Mouse (Mus musculus) neural tube, embryonic 10.5 days (tissue): ENCODE data around the gene Mlx.

Experiments used
- DNase-seq: peaks from one replicate; pipeline ENCODE4 v3.0.0-alpha.2; 2017; ENCODE audit warnings: low spot score; ENCODE audit errors: extremely low spot score

Mlx gene

DNA sequence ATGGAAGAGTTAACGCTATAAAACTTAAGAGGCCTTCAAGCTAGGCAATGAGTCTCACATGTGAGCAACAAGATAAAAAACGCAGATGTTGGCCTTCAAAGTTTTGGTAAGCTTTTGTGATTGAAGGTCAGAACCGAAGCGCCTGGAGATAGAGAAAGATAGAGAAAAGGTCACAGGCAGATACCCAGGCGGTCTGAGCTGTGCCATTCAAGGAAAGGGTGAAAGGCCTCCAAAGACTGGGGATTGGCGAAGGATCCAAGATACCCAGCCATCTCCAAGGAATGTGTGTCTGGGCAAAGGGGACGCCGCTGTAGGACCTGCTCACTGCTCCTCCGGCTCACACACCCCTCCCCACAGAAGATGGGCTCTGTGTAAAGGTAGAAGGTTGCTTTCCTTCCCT is 22.1 kb upstream of the Mlx start:
- DNase-seq = no peak

DNA sequence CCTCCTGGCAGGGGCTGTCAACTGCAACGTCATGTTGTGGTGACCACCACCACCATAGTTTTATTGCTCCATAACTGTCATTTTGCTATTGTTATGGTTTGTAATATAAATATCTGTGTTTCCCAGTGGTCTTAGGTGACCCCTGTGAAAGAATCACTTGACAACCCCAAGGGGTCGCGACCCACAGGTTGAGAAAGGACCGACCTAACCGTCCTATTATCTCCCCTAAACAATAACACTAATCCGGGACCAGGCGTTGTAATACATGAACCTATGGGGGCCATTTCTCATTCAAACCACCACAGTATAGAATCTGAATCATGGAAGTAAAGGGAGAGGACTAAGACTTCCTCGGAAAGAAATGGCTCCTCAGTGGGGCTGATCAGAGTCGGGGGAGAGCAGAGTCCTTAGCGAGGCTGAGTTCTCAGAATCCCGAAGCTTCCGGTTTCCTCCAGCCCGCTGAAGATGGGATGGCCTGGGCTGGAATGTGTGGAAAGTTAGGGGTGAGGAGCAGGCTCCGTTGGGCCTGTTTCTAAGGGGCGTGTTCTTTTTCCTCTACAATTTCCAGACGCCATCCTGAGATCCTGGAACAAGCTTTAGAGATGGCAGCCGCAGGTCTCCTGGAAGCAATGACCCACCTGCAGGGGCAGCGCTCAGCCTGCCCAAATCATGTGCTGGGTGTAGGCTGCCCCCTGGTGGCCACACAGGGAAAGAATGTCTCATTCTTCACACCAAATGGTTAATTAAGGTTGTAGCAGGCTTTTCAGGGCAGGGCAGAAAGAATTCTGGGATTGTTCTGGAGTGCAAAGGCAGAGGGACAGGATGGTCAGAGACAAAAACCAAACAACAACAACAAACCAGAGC is 20.3 kb upstream of the Mlx start:
- DNase-seq = peak; percentile 93

DNA sequence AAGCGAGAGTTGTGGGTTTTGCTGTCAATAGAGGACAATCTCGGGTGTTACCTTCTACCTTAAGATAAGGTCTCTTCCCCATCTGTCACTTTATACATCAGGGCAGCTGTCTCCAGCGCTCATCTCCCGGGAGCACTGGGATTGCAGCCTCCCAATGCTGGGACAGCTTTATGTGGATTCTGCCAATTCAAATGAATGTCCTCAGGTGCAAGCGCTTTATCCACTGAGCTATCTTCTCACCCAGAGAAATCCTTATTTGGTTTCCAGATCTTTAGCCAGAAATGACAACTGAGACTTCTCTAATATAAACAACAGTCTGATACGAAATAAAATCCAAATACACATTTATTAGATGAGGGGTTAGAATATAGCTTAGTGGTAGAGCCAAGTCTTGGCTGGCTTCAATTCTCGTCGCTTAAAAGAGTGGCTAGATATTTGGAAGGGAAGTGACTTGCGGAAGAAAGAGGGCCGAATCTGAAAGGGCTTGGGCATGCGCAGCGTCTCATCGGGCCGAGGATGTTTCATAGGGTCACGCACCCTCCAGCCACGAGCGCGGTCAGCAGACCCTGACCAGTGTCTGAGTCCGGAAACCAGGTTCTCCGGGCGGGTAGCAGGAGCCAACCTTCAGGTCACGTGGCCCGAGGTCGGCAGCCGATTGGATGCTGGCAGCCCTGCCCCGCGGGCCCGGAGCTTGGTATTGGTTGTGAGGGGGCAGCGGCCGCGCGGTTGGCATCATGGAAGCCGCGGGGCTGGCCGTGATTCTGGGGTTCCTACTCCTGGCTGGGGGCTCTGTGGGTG is 17.5 kb upstream of the Mlx start, which contains the start of gene Naglu:
Gene Naglu, plus strand, starts transcription at position 622 of the 798 bp plus-strand sequence.
- DNase-seq = peak; percentile 95

DNA sequence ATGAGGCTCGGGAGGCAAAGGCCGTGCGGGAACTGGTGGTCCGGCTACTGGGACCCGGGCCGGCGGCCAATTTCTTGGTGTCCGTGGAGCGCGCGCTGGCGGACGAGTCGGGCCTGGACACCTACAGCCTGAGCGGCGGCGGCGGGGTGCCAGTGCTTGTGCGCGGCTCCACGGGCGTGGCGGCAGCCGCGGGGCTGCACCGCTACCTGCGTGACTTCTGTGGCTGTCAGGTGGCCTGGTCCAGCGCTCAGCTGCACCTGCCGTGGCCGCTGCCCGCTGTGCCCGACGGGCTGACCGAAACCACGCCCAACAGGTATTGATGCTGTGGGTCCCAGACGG is 16.9 kb upstream of the Mlx start:
- DNase-seq = no peak

DNA sequence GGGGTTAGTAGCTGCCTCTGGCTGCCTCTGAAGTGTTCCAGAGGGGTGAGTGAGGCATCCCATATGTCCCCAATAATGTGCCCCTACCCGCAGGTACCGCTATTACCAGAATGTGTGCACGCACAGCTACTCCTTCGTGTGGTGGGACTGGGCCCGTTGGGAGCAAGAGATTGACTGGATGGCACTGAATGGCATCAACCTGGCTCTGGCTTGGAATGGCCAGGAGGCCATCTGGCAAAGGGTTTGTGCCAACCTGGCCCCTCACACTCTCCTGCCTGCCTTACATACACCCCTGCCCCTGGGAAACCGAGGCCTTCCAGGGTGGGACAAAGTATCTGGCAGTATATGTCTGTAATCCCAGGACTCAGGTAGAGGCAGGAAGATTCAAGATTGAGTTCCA is 16.1 kb upstream of the Mlx start:
- DNase-seq = no peak

DNA sequence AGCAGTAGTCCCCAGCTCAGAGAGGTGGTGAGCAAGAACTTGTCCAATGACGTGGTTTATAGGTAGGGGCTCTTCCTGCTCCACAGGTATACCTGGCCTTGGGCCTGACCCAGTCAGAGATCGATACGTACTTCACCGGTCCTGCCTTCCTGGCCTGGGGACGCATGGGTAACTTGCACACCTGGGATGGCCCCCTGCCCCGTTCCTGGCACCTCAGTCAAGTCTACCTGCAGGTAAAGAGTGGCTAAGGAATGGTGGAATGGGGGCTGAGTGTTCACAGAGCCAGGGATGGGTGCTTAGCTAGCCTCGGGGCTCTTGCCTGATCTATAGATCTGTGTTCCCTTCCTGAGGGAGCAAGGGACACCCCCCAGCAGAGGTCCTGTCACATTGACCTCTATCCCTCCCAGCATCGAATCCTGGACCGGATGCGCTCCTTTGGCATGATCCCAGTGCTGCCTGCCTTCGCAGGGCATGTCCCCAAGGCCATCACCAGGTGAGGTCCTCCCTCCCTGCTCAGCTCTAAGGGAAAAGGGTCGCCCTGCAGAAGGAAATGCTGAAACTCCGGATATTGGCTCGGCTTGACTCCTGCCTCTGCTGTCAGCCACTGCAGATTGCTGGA is 15.2 kb upstream of the Mlx start:
- no peak for DNase-seq

DNA sequence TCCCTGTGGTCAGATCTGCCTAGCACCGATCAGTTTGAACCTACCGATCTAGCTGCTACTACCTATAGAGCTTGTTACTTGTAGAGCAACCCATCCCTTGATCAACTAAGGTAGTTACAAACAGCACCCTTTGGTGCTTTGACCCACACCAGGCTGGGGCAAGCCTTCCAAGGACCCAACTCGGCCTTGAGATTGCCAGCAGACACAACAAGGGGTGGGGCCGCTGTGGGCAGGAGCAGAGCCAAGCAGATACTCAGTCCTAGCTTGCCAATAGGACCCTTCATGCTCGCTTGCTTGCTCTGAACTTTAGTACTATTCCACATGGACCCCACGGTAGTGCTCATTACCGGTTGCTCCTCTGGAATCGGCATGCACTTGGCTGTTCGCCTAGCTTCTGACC is 9.0 kb upstream of the Mlx start, which contains the start of gene Hsd17b1:
Gene Hsd17b1, plus strand, starts transcription at position 291 of the 400 bp plus-strand sequence.
- no peak for DNase-seq

DNA sequence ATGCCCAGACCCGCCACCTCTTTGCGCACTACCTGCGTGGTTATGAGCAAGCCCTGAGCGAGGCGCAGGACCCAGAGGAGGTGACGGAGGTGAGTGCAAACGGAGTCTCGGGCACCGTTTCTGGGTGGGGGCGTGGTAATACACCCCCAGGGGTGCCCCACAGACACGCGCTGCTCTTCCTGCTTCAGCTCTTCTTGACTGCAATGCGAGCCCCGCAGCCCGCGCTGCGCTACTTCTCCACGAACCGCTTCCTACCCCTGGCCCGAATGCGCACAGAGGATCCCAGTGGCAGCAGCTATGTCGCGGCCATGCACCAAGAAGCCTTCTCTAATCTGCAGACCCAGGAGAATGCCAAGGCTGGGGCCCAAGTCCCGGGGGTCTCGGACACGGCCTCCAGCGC is 7.3 kb upstream of the Mlx start:
- DNase-seq = no peak

DNA sequence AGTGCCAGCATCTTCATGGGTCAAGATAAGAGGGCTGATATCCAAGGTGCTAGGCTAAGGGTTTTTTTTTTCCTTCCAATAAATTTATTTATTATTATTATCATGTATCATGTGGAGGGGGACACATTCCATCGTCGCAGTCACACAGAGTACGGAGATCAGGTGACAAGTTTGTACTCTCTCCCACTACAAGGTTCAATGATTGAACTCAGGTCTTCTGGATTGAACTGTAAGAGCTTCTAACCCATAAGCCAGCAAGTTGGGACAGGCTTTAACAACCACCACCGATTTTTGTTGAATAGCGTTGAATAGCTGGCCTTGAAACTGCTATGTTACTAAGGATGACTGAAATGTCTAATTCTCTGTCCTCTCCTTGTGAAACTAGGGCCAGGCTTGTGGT is 6.7 kb upstream of the Mlx start:
- no peak for DNase-seq

DNA sequence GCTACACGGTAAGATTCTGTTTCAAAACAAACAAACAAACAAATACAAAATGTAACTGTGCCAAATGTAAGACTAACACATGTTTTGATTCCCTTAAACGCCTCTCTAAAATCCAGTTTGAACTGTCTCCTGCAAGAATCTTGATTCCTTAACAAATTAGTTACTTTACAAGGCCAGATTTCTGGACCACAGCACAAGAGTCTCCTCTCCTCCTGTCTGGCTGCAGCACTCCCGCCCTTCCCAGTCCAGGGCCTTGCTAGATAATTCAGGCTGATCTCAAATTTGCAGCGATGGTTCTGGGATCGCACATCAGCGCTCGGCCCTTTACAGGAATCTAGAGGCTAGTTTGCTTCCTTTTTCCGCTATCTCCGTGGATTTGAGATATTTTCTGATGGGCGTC is 5.4 kb upstream of the Mlx start:
- no peak for DNase-seq

DNA sequence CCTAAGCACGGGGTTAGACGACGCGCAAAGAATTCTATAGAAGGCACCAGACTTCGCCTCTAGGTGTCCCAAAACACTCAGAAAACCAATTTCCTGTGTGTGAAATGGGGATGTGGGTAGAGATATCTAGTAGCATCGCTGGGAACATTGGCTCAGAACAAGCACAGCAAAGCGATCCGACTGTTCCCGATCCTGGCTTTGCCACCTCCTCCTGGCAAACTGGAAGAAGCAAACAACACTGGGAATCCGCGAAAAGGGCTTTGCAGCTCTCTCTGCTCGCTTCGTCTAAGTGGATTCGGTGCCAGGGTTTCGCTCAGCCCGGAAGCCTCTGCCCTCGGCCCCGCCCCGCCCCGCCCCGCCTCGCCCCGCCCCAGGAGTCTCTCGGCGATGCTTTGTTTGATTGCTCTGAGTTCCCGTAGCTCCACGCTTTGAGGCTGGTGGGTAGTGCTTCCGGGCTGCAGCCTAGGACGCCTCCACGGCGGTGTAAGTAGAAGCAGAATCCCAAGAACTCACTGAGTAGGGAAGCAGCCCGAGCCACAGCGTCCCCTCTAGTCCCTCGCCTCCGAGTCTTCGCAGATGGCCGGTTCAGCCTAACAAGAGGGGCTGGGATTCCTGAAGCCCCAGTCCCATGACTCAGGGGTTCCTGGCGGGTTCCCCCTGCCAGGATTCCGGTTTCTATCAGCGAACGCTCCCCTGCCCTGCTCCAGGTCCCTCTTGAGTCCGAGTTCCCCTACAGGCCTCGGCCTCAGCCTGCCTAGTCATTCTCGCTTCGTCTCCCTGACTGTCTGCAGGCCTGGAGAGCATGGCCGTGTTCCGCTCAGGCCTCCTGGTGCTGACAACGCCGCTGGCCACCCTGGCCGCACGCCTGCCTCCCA is 4.6 kb upstream of the Mlx start, which contains the start of gene Coasy:
Gene Coasy, plus strand, starts transcription at position 358 of the 875 bp plus-strand sequence.
- peak; percentile 95 for DNase-seq

DNA sequence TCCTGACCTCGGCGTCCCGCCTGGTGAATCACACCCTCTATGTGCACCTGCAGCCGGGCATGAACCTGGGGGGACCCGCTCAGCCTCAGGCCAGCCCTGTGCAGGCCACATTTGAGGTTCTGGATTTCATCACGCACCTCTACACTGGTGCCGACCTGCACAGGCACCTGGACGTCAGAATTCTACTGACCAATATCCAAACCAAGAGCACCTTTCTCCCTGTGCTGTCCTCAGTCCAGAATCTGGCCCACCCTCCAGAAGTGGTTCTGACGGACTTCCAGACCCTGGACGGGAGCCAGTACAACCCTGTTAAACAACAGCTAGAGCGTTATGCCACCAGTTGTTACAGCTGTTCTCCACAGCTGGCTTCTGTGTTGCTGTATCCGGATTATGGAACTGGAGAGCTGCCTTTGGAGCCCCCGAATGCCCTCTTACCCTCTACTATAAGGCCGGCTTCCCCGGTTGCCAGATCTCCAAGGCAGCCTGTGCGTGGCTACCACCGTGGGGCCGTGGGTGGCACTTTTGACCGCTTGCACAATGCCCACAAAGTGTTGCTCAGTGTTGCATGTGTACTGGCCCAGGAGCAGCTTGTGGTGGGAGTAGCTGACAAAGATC is 3.9 kb upstream of the Mlx start:
- DNase-seq = no peak

DNA sequence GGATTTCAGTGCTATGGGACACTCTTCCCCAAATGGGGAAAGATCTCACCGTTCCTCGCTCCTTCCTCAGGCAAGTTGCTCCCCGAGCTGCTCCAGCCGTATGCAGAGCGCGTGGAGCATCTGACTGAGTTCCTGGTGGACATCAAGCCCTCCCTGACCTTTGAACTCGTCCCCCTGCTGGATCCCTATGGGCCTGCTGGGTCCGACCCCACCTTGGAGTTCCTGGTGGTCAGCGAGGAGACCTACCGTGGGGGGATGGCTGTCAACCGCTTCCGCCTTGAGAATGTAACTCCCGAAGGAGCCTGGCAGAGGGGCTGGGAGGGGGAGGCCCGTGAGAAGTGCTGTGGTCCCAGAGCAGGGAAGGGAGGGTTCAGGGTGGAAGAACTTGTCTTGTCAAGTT is 2.8 kb upstream of the Mlx start:
- DNase-seq = no peak

DNA sequence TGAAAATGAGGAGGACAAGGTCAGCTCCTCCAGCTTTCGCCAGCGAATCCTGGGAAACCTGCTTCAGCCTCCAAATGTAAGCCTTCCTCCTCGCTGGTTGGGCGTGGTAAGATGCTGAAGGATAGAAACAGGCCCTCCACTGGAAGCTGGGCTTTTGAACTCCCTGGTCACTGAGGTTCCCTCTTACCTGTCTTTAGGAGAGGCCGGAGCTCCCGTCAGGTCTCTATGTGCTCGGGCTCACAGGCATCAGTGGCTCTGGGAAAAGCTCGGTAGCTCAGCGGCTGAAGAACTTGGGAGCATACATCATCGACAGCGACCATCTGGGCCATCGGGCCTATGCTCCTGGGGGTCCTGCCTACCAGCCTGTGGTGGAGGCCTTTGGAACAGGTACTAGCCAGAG is 2.3 kb upstream of the Mlx start:
- no peak for DNase-seq

DNA sequence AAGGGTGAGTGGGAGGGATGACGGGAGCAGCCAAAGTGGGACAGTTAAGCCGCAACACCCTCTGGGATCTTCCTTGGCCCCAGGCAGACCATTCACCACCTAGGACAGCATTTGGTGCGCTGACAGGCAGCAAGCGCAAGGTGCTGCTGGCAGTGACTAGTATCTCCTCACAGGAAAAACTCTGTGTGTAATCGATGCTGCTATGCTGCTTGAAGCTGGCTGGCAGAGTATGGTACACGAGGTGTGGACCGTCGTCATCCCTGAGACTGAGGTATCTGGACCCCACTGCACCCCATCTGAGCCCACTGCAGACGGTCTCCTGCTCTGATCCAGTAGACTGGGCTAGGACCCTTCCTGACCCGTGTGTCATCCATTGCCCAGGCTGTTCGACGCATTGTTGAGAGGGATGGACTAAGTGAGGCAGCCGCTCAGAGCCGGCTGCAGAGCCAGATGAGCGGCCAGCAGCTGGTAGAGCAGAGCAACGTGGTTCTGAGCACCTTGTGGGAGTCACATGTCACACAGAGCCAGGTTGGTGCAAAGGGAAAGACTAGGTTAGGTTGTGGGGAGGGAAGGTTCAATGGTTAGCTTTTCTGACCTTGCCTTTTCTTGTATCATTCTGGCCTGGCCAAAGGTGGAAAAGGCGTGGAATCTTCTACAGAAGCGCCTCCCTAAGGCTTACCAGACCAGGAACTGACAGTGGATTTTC is 1.3 kb upstream of the Mlx start:
- DNase-seq = no peak

DNA sequence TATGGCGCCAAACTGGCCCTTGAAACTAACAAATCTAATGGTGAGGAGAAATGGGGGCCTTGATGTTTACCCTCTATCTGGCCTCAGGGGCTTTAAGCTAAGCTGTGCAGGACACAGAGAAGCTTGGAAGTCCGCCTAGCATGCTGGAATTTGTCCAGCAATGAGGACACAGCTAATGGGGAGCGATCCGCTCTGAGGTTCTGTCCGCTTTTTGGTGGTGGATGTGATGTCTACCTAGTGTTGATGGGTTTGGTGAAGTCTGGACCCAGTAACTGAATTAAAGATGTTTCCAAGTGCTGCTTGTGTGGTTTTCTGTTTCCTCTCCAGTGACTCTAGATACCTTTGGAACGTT is 778 bp upstream of the Mlx start:
- no peak for DNase-seq

DNA sequence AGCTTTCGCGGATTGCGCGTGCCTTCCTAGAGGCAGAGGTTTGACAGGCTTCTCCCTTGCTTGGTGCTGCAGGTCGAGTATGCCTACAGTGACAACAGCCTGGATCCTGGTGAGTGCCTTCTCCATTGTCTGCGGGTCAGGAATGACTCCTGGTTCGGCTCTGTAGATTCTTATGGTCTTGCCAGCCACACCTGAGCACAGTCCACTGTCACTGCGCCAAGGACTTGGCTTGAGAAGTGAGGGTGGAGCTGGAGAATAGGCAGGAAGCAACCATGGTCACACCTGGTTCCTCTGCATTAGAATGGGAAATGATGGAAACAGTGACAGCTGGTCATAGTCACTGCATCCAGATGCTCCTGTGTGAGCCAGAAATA is 592 bp downstream of the Mlx start:
- no peak for DNase-seq

DNA sequence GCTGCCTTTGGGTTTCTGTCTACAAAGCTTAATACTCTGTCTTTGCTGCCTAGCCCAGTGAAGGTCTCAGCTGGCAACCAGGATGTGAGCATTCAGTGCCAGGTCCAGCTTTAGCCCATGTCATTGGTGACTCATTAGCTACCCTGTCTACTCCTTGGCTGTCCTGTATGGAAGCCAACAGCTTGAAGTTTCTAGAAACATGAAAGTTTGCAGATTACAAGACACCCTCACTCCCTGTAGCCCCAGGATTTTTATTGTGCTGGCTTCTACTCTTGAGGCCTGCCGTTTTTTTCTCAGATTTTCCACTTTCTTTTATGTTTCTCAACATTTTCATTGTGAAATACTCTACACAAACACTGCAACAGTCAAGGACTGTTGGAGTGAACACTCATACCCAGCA is 2.9 kb downstream of the Mlx start:
- DNase-seq = no peak

DNA sequence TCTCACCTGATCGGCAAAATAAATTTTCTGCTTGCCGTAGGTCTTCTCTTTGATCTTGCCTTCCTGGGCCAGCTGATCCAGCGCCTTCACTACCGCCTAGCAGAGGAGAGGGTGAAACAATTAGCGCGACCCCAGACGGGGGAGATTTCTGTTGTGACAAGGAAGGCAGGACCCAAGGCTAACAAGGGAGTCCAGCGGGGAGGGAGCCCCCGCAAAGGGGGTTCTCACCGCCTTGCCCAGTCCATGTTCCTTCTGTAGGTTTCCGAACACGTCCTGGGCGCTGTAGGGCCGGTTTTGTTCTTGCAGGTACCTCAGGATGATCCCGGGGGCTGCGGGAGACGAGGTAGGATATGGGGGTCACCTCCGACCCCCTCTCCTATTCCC is 7.8 kb downstream of the Mlx start:
- no peak for DNase-seq

DNA sequence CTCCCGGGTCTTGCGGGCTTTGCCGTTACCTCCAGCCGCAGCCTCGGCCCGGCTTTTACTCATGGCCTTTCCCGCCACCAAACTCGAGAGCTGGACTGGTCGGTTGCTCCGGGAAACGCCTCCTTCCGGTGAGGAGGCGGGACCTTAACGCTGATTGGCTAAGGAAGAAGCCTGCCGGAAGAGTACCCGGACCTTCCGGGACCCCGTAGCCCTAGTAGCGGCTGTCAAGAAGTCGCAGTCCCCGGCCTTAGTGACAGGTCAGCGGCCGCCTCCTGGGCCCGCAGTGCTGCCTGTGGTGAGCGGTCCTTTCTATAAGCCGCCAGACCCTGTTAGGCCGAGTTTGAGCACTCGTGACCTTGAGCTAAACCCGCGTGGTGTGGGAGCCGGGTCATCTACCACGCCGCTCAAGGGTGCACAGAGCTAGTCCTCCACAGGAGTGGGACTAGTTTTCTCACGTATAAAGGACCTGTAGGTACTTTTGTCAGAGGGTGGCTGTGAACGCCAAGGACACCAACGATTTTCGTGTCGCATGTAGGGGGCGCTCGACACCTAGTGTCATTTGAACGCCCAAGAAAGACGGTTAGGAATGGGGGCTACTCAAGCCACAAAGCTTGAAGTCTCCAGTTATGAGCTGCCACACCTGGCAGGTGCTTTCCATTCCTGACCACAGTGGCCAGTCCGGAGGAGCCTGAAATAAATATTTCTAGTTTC is 8.4 kb downstream of the Mlx start, which contains the start of gene Psmc3ip:
Gene Psmc3ip, minus strand, starts transcription at position 123 of the 711 bp plus-strand sequence.
- DNase-seq = peak; percentile 97
